Mouse (Mus musculus) urinary bladder, postnatal 4 days (tissue): Measurements from ENCODE around the gene Mtmr4.

Experiments
- DNase-seq, 2 experiments: peaks; one replicate each; pipeline ENCODE4 v3.0.0; 2021 to 2022; ENCODE audit warnings: low spot score in 2 of 2

The Mtmr4 gene

GRCm38 (mm10) chr11:87581933-87582710, 9.8 kb upstream of the Mtmr4 start:
- no peak for DNase-seq

DNA sequence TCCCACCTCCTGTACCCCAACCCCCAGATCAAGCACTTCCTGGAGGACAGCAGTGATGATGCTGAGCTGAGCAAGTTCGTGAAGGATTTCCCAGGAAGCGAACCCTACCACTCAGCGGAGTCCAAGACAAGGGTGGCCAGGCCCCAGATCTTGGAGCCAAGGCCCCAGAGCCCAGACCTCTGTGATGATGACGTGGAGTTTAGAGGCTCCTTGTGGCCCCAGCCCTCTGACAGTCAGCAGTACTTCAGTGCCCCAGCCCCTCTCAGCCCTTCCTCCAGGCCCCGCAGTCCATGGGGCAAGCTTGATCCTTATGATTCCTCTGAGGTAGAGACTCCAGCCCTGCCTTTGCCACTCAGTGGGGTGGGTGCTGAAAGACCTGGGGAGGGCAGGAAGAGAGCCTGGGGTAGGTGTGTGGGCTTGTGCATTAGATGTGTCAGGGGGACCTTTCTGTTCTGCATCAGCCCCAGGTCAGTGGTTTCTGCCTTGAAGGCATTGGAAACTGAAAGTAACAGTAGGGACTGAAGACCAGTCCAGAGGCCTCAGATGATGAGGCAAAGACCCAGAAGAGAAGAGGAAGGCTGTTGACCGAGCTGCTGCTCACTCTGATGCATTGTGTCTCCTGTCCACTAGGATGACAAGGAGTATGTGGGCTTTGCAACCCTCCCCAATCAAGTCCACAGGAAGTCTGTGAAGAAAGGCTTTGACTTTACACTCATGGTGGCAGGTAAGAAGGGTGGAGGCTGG, 8.5 kb upstream of the Mtmr4 start:
- DNase-seq, result no peak

DNA sequence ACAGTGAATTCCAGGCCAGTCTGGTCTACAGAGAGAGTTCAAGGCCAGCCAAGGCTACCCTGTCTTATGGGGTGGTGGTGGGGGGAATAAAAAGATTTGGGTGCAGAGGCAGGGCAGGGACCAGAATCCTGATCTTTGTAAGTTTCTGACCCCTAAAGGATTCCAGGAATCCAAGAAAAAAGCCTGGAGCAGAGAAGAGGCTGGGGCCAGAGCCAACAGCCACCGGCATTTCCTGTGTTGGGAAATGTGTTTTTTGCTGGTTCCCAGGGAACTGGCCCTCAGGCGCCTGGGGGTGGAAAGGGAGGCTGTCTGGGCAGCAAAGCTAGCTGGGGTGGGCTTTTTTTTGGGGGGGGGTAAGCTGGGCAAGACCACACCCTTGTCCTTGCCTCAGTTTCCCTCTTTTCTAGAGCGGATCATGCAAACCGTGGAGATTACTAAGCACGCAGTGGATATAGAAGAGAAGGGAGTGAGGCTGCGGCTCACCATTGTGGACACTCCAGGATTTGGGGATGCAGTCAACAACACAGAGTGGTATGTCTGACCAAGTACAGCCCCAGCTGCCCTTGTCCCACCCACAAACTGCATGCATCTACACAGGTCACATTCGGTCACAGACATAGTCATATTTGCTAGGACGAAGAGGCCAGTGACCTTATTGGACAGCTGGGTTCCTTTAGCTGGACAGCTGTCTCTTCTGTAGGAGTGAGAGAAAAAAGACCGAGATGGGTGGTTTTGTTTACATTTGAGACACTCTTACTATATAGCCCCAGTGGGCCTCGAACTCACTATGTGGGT, 7.1 kb upstream of the Mtmr4 start:
- DNase-seq, result no peak

- DNase-seq, result no peak
These were observed 4.6 kb upstream of the Mtmr4 start for GRCm38 (mm10) chr11:87587211-87587874.

- DNase-seq, result no peak
These were observed 2.4 kb upstream of the Mtmr4 start for GRCm38 (mm10) chr11:87589605-87590004.

DNA sequence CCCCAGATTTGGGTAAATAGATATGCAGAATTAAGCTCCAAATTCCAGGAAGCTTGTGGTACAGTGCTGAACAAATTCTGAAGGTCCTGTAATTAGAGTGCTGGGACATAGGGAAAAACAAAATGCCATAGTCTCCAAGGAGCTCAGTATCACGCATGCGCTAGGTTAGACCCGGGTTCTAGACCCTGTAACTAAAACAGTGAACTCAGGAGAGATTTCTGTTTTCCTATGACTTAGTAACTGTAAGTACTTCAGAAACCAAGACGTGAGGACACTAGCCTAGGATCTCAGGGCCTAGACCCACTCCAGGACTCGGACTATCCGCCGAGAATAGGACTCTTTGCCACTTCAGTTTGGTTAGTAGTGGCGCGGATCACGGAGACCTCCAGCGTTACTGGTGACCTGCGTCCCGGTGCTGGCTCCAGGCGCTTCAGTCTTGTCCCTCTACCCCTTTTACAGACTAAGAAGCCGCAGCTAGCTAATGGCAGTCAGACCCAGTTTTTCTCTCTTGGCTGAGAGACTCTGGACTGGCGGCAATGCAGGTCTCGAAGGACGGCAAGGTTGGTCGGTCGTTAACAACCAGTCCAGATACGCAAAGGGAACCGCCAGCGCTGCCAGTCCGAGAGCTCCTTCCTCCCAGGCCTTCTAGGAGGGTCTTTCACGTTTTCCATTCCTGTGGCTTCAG, 979 bp upstream of the Mtmr4 start:
- no peak for DNase-seq

- DNase-seq, result no peak
These were observed 363 bp downstream of the Mtmr4 start for GRCm38 (mm10) chr11:87592354-87592695.

DNA sequence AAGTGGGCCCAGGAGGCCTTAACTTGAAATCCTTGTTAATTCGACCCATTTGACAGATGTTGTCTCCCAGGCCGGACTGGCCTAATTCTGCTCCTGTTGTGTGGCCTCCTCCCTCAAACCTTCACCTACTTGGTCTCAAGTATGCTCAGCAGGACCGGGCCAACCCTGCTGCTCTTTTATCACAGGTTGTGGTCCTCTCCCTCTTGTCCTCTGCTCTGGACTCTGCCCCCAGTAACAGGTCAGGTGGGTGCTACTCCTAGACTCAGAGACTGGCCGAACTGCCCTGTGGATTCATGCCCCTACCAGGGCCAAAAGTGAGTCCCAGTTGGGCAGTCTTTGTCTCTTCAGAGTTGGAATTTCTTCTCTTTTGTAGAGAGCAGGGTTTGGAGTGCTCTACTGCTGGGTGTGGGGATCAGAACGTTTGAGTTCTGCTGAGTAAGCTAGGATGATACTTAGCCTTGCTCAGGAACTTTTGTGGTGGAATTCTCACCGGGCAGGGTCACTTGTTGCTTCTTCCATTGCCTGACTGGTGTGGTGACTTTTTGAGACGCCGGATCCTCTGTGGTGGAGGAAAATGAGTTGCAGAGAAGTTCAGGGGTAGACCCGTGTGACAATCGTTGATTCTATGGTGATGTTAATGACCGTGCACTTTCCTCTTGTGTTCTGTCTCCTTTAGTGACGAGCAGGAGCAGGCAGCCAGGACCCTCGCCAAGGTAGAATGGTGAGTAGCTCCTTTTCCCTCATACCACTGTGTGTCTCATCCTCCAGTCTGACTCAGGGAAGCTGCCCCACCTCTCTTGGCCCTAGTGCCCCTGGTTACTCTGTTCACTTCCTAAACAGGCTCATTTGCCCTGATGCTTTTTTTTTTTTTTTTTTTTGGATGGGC, 994 bp downstream of the Mtmr4 start:
- no peak for DNase-seq

DNA sequence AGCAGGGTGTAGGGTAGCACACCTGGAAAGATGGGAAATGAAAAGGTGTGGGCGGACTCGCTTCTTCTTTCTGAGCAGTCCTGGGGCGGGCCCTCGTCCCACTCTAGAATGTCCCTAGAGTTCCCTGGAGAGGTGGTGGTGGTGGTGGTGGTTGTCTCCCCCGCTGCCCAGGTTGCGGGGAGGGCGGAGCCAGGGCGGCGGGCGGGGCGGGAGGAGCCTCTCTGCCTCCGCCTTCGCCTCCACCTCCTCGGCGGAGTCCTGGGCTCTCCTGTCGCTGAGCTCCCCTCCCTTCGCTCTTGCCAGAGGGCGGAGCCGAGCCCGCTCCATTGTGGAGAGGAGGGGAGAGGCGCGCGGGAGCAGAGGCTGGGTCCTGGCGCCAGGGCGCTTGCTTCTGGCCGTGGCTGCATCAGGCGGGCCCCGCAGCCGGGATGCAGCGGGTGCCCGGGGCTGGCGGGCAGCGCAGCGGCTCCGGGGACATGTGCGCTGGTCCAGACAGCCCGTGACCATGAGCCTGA, 3.4 kb downstream of the Mtmr4 start:
- DNase-seq, result peak; percentile 83 to 89

DNA sequence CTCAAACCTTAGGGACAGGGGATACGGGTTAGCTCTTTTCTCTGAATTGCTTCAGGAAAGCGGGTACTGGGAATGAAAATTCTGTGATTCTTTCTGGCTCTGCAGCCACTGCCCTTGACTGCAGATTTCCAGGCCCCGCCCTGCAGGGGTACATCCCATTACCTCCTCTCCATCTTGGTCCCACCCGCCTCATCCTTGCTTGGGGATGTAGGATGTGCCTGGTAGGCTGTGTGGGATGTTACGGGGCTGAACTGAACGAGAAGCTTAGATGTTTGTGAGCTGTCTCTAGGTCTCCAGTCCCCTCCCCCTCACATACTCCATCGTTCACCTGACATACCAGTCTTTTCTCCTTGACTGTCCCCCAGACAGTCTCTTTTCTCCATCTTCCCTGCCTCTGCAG, 4.0 kb downstream of the Mtmr4 start:
- no peak for DNase-seq

DNA sequence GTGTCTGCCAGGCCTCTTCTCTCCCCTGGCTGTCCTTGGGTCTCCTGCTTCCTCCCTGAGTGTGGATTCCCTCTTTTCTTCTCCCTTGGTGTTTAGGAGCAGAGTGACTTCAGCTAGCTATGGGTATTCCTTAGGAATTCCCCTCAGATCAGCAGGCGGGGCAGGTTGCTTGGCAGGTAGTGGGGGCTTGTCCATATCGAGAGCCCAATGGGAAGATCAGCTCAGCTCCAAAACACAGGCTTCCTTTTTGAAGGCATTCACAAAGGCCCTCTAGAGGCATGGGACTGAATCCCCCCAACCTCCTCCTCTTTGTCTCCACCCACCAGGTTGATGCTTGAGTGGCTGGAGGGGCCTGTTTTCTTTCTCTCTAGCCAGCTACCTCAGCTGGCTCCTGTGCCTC, 4.5 kb downstream of the Mtmr4 start:
- no peak for DNase-seq

DNA sequence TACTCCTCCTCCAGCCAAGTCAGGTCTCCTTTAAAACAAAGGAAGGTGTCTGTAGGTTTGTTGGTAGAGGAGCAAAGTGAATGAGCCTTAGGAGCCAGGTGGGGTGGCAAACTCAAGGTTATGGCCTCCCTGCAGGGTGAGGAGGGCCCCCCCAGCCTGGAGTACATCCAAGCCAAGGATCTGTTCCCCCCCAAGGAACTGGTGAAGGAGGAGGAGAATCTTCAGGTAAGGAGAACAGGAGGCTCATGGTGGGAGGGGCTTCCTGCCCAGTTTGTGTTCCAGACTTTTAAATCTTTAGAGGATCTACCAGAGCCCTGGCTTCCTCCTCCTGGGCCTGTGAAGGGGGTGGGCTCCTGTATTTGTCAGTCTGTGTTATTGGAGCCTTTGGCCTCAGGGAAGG, 5.1 kb downstream of the Mtmr4 start:
- DNase-seq, result no peak

GRCm38 (mm10) chr11:87599395-87600089, 7.6 kb downstream of the Mtmr4 start:
- no peak for DNase-seq

GRCm38 (mm10) chr11:87600322-87600853, 8.4 kb downstream of the Mtmr4 start:
- DNase-seq, result no peak

GRCm38 (mm10) chr11:87602234-87602633, 10.3 kb downstream of the Mtmr4 start:
- no peak for DNase-seq

DNA sequence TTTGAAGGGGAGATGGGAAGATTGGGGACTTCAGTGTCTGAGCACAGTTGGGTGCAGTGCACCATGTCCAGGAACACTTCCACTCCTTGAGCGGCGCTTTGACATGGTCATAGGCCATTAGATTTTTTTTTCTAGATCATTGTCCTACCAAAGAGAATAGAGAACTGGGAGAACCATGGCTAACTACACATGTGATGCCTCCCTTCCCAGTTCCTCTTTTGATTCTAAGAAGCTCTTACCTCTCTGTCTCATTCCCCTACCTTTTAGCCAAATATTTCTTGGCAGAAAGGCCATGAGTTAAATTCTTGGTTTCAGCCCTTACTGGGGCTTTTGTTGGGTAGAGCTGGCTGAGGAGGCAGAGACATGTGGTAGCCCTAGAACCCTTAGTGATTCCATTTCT, 11.6 kb downstream of the Mtmr4 start:
- no peak for DNase-seq

- DNase-seq, result no peak
These were observed 17.3 kb downstream of the Mtmr4 start for GRCm38 (mm10) chr11:87609264-87609663.

DNA sequence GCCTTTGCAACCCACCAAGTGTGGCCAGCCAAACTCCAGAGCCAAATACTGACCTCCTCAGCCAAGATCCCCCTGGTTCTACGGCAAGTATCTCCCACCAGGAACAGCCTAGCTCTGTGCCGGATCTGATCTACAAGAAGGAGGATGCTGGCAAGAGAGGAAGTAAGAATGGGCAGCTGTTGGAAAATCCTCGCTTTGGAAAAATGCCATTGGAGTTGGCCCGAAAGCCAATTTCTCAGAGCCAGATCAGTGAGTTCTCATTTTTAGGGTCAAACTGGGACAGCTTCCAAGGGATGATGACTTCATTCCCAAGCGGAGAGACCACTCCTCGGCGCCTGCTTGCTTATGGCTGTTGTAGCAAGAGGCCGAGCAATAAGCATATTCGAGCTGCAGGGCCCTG, 19.6 kb downstream of the Mtmr4 start:
- DNase-seq, result no peak

DNA sequence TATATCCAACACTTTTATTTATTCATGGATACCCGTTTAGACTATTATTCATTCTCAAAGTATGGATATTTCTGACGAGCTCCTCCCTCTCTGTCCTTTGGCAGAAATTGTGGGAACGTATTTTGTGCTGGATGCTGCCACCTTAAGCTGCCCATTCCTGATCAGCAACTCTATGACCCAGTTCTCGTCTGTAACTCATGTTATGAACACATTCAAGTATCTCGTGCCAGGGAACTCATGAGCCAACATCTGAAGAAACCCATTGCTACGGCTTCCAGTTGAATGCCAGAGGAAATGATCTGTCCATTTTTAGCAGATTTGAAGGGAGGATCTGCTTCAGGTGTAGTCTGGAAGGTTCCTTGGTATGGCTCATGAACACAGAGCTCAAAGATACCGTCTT, 22.0 kb downstream of the Mtmr4 start:
- DNase-seq, result no peak
